Mouse (Mus musculus) ovary, adult 18-20 months (tissue): Measurements from ENCODE around the gene Gm28048.

Source experiments
- DNase-seq: peaks from one replicate; pipeline ENCODE4 v3.0.0; 2022; ENCODE audit warnings: low spot score, mixed read lengths

The Gm28048 gene

DNA sequence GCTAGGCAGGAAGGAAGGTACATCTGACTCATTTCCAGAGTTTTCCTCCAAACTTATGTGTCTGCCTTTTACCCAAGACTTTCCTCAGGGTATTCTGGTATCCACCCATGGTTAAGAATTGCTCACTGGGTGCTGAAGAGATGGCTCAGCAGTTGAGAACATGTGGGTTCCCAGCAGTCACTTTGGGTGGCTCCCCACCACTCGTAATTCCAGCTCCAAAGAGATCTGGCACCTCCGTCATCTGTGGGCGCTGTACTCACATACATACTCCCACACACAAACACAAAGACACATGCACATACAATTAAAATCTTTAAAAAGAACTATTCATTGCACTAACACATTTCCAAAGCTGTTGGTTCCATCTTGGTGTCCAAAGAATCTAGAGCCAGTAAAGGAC is 92.7 kb downstream of the Gm28048 start:
- no peak for DNase-seq

DNA sequence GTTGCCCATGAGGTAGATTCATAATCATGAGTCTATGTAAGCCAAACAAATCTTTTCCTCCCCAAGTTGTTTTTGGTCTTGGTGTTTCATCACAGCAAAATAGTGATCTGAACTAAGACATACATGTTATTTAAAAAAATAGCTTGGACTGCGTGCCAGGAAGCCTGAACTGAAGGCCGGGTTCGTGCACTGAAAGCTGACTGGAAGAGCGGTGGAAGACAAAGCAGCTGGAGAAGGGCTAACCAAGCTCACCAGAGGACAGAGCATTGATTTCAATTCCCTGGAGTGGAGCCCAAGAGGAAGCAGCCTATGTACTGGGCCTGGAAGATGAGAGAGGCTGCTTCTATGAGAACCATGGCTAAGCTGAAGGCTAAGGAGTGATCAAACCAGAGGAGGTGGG is 94.9 kb downstream of the Gm28048 start:
- DNase-seq, result no peak

DNA sequence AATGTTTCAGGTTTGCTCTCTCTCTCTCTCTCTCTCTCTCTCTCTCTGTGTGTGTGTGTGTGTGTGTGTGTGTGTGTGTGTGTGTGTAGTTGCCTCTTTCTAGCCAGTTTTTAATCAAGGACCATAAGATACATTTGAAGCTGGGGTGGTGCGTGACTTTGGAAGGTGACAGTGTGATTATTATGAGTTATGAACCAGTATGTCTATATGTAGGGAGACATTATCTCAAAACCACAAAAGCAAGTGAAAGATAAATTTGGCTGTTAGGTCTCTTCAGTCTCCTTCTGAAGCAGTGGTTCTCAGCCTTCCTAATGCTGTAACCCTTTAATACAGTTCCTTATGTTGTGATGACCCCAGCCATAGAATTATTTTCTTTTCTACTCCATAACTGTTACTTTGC is 96.5 kb downstream of the Gm28048 start:
- DNase-seq, result no peak

DNA sequence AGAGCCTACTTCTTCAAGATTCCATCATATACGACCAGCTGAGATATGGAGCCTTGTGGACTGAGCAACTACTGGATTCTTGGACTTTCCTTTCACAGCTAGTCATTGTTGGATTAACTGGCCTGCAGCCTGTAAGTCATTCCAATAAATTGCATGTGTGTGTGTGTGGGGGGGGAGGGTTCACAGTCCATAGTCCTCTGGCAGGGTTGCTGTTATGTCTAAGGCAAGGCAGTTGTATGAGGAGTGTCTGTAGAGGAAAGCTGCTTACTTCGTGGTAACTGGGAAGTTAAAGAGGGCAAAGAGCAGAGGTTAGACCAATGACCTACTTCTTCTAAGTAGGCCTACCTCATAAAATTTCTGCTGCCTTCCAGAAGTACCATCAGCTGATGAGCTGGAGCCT is 98.2 kb downstream of the Gm28048 start:
- DNase-seq, result no peak

DNA sequence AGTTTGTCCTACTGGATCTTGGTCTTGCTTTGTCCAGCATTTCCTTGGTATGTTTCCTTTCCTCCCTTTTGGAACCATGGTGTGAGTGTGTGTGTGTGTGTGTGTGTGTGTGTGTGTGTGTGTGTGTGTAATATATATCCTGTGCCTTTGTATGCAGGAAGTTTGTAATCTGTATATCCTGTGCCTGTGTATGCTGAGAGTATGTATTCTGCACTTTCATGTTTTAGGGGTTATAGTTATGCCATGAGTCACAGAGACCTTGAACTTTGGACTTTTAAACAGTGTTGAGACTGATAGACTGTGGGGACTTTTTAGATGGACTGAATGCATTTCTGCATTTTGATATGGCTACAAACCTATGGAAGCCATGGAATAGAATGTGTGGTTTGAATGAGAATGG is 99.0 kb downstream of the Gm28048 start:
- no peak for DNase-seq

DNA sequence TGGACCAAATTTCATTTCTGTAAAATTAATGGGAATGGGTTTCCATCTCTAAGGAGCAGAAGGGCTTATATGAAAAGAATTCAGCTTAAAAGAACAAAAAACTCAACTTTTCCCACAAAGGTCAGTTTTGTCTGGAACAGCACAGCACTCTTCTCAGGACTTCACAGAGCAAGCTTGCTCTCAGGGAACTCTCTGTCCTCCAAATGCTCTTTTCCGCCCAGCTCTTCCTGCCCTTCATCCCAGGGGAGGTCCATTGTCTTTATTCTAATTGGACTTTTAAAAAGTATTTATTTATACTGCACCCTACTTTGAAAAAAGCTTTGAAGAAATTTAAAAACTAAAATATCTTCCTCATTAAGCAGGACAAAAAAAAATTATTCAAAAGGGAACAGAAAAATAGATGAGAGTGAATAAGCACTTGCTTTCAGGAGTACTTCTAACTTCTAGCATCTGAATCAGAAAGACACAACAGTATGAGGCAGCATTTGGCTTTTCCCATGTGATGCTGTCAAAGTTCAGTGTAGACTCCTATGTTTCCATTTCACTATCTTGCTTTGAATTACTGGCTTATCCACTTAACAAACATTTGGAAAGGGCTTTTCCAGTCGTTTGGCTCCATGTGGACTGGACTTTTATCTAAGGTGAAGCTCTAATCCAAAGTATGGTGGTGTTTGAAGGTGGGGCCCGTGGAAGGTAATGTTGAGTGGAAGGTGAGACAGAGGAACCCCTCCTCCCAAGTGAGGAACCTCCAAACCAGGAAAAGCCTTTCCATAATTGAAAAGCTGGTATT is 101.3 kb downstream of the Gm28048 start:
- DNase-seq, result no peak

DNA sequence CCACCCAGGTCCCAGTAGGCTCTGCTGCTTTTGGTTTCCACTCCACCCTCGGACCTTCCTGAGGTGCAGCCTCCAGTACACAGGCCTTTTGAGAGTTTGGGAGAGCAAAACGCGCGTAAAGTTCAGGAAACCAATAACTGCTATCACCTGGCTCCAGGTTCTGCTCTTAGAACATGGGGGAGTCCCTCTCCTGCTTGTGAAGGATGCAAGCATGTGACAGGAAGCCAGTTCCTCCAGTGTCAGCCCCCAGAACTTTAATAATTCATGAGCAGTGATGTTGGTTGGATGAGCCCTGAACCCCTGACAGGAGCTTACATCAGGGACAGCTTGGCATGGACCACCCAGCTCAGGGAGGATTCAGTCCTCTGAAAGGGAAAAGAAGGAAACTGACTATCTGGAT is 102.2 kb downstream of the Gm28048 start:
- DNase-seq, result no peak

DNA sequence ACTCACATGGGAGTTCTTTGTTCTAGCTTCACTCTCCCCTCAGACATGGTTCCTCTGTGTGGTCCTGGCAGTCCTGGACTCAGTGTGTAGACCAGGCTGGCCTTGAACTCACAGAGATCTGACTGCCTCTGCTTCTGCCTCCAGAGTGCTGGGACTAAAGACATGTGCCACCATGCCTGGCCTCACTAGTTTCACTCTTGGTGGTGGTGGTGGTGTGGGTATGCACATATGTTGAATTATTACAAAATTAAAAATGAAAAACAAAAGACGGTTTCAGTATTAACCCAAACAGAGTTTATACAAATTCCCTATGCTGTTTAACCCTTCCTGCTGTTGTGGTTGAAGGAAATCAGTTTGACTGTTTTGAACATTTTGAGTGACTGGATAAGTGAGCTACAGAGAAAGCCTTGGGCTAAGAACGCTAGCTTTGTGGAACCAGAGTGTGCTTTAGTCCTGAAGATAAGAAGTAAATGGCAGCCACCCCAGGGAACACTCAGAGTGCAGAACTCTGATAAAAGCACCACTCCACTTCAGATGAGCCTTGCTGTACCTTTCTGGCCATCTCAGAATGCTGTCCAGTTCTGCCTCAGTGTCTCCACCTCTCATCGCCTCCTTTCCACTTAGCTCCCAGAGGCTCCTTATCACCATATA is 105.1 kb downstream of the Gm28048 start:
- no peak for DNase-seq

DNA sequence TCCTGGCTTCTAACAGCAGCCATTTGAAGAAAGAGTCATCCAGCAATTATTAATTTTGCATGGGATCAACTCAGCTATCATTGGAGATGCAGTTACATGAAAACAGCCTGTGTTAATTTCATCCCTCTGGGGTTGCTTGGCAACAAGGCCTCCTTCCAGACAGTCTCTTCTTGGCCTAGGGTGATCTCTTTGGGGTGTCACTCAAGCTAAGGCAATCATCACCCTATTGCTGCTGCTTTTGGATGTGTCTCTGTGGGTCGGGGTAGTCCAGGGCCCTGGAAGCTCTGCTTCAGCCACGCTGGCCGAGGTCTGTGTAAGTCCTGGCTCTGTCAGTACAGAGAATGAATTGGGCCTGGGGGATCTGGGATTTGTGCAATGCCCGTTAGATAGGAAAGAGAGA is 106.6 kb downstream of the Gm28048 start:
- DNase-seq, result no peak

DNA sequence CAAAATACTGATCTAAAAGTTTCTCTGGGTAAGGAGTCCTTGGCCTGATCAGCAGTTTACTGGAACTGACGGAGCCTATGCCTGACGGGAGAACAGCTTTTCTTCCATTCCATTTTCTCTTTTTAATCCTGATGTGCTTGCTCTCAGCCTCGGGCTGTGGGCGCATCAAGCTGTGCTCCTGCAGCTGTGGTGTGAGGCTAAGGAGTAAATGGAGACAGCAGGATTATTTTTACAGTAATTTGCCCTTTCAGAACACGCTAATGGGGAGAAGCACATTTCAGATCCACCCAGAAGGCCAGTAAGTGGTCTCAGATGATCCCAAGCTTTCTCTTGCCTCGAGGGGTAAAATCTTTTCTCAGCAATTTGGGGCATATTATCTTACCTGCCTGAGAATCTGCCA is 107.1 kb downstream of the Gm28048 start:
- DNase-seq, result no peak

DNA sequence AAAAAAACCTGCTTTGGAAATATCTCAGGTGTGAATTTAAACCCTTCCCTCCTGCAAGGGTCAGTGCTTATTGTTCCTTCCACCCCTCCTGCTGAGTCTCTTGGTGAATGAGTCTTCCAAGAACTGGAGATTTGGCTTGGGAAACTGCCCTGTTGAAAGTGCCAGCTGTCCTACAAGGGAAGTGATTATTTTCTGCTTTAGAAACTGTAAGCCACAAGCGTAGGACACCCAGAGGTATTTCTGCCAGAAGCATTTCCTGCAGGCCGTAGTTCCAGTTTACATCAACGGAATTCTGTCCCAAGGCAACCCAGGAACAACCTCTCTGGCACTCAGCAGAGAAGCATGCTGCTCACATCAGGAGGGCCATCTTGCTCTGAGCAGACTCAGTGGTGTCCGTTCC is 108.5 kb downstream of the Gm28048 start:
- no peak for DNase-seq

DNA sequence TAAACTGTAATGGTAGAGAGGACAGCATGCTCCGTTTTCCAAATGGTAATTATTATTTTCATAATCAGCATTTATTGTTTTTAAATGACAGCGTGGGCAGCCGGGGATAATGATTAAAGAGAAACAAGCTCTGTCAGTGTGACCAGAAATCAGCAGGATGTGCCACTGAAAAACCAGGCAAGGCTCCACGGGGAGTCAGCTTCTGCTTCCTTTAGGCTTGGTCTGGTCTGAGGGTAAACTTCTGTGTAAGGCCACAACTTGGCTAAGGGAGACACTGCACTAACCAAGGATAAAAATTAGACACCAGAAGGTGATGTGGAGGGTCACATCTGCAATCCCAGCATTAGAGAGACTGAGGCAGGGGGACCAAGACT is 109.6 kb downstream of the Gm28048 start:
- no peak for DNase-seq

DNA sequence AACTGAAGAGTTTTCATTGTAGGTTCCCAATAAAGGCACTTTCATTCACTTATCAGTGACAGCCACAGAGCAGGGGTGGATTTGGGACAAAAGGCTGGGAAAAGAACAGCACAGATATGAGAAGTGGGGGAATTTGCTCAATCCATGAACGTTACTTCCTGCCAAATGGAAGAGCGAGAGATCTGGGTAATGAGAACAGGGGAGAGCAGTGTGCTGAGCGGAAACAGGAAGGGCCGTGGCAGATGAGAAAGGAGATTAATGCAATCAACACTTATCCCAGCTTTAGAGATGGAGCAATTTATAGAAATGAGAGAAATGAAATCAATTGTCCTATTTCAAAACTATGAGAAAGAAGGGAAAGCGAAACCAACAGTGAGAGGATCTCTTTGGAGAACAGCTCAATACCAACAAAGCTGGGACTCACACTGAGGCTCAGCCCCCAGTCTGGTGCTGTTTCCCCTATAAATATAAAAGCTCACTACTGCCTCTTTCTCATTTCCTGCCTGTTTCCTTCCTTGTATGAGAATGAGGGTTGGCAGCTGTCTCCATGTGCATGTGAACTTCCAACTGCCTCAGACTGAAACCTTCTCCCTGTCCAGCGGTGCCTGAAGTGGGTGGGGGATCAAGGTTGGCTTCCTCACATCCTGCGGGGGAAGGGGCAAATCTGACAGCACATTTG is 110.1 kb downstream of the Gm28048 start:
- no peak for DNase-seq

DNA sequence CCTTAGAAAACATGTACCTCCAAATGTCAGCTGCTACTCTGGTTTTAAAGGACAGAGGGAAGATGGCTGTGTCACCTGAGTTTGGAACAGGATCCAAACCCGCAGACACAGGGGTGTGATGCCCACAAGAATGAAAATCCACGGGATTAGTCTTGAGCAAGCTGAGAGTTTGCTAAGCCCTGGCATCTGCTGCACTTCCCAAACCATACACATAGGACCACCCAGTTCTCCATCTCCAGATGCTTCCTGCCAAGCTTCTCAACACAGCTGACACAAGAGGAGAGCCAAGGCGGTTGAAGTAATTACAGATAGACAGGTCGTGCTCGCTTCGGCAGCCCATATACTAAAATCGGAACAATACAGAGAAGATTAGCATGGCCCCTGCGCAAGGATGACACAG is 113.3 kb downstream of the Gm28048 start:
- no peak for DNase-seq

DNA sequence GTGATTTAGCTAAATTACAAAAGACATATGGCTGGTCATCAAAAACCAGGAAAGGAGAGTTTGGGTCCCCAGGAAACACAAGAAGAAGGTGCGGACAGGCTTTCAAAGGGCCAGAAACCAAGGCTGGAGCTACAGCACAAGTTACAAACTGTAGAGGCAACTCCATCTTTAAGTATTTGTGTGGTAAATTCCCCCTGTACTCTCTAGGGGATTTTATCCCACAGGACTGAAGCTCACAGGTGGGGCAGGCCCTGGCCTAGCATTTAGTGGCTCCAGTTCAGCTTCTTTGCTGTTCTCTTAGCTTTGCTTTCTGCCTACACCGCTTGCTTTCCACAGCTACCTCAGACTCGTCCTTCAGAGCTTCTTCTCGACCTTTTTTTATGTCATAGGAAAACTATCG is 114.2 kb downstream of the Gm28048 start:
- no peak for DNase-seq

DNA sequence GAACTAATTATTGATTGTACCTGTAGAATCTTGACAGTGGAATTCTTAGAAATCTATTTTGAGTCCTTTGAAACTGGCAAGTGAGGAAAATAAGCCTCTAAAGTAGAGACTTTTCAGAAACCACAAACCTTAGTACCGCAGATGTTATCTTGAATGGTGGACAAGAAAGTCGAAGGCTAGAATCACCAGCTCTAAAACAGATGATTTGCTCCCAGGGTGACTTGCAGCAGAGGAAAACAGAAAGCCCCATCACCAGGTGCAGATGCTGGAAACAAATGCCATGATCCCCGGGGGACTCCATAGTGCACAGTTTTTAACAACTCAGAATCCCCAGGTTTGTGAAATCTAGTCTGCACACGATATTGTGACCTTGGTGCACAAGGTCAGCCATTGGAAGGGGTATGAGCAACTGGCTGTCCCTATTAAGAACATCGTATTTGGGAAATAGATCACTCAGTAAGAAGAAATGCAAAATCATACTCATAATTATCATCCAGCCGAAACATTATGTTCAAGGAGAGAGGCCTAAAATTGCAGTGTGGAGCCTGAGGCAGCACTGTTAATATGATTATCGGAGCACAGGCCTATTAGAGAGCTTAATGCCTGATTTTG is 116.1 kb downstream of the Gm28048 start:
- DNase-seq, result no peak

DNA sequence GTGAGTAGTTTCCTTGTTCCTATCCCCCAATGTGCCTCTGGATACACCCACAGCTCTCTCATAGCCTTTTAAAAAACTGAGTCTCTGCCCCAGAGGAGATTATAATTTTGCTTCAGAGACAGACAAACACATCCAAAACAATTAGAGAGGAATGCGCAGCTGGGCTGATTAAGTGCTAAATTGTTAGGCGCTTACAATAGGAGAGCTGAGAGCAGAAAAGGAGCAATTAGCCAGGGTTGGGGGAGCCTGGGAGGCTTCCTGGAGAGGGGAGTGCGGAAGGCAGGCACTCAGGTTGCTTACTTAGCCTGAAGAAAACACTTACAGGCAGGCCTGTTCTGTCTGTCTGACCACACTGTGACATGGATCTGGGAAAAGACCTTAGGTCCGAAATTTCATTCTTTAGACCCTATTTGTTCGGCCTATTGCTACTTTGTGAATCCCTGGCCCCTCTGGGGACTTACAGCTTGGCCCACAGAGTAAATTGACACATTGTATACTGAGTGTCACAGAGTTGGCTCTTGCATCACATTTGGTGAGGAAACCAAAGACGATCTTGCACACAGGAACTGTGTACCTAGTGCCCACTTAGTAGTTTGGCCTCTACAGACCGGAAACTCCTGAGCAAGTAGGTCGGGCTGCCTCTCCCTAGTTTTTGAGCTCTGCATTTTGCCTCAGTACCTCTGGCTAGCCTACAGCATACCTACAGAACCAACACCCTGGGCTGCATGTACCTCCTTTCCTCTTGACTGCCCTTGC is 117.4 kb downstream of the Gm28048 start:
- DNase-seq, result no peak

DNA sequence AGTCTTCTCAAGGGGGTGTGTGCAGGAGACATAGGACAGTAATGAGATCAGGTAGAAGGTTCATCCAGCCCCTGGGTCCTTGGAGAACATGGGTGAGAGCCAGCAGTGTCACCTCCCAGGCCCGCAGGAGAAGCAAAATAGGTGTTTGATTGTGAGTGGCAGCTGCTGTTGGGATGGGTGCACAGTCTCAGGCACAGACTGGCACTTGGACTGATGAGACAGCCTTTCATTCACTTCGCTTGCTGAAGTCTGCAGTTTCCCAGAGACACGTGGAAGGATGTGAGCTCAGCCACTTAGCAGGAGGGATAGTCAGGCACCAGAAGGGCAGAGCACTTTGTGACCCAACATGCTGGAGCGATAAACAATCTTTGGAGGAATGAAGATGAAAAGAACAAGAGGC is 118.3 kb downstream of the Gm28048 start:
- no peak for DNase-seq

DNA sequence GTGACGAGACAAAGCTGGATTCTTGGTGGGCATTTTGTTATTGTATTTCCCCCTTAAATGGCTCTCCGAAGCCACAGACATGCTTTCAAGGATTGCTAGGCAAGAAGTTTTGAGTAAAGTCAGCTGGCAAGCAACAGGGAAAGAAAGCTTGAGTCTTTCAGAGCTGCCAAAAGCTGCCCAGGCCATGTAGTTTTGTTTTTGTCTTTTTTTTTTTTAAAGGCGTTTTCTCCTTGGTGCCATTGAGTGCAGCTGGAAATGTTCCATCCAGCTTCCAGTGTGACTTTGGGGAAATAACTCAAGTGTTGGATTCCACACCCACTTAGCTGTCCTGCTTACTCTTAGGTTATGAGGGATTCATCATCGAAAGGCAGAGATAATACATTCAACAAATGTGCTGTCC is 120.6 kb downstream of the Gm28048 start:
- DNase-seq, result no peak

DNA sequence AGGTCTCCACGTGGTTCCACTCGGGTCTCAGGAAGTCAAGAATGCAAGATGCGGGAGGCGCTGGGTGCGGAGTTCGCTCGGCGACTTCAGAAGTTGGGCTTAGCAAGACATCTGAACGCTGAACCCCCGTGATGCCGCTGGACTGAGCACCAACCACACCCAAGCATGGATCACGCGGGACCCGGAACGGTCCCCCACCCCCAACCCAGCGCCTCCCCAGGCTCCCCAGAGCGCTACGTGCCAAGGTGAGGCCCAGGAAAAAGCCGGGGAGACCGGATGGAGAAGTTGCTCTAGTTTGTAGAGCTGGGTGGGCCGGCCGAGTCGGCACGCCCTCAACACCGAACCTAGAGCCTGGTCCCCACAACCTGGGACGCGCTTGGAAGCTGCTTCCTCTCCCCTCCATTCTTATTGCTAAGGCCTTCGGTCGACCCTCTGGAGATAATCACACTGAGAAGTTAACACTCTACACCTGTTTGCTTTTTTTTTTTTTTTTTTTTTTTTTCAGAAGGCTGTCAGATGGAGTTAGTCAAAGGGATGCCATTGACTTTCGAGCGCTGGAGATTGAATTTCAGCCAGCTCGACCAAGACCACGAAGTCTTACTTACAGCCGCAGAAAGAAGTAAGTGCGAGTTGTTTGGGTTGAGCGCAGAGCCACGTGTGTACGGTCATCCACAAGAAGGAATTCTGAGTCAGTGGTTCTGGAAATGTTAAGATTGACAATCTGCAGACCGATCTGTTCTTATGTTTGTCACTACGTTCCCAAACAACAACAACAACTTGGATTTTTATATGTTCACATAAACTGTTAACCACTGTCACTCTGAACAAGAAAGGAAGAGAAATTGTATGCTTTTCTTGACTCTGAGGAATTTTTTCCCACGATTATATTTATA is 121.3 kb downstream of the Gm28048 start, which contains the start of gene B3gnt2:
Gene B3gnt2 (minus strand): TSS at position 627 of the 893 bp plus-strand sequence.
- DNase-seq, result no peak
